Mouse (Mus musculus): Measurements from ENCODE around the gene Tcf7l2. TPM values are rescaled to one million over a fixed set of nuclear protein-coding genes. Genes with fewer than 3 reads are reported as not detected.

The Tcf7l2 gene
- total RNA-seq, 1 experiment = 3.0 TPM

DNA sequence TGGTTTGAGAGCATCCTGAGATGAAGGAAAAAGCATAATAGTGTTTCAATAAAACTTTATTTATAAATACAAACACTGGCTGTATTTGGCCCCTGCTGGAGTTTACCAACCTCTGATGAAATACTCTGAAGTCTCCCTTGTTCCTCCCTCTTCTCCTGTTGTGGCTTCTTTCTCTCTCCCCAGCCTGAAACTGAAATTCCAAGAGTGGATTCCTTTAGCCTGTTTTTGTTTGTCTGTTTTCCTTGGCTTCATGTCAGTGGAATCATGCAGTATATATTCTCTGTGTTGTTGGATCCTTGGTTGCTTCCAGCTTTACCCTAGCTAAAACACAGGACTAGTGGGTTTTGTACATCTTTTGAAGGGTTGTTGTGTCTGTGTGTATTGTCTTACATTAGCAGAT is 16.5 kb downstream of the Tcf7l2 start:
- no peaks in the 10 kb centered on the region; a peak in 1 of 4 replicates for H3K4me1 ChIP-seq (ENCODE audit: control insufficient read depth in 2 of 2, insufficient read depth in 2 of 2, low read length in 2 of 2, poor library complexity in 1 of 2)
- H3K27ac ChIP-seq (ENCODE audit: insufficient read depth, low read depth, low read length, poor library complexity, severe bottlenecking) = no peak overlapping the region
- no peaks in the 10 kb centered on the region for H3K9me3 ChIP-seq (ENCODE audit: control insufficient read depth, insufficient read depth, low read depth, low read length)
- no peak overlapping the region for H3K4me3 ChIP-seq (ENCODE audit: insufficient read depth in 1 of 2, low read depth in 1 of 2, low read length in 2 of 2, poor library complexity in 1 of 2, severe bottlenecking in 1 of 2)
- no peaks in the 10 kb centered on the region for H3K36me3 ChIP-seq (ENCODE audit: control insufficient read depth, insufficient read depth, low read length, poor library complexity, severe bottlenecking)
- TF ChIP-seq CHD2 (IDR thresholded peaks at IDR 0.05; ENCODE audit: low read depth, low read length) = no peak
- in situ Hi-C loops (cut with MboI; ENCODE audit: low sequenced_read_pairs in 2 of 2, unreplicated experiment in 2 of 2) = no loop called here
- DNase-seq (ENCODE audit: low read depth, low spot score) = no peak
- H3K9ac ChIP-seq (ENCODE audit: insufficient read depth, low read depth, low read length, poor library complexity, severe bottlenecking) = no peak overlapping the region

- no peak for TF ChIP-seq ZC3H11A (IDR thresholded peaks at IDR 0.05; ENCODE audit: borderline replicate concordance, low read depth, low read length)
- no peak for TF ChIP-seq ZNF384 (IDR thresholded peaks at IDR 0.05; ENCODE audit: low read depth, low read length)
- no peak for TF ChIP-seq MAFK (IDR thresholded peaks at IDR 0.05; ENCODE audit: insufficient read depth, low read depth, low read length)
- TF ChIP-seq CHD2 (IDR thresholded peaks at IDR 0.05; ENCODE audit: low read depth, low read length) = no peak
- no peak for TF ChIP-seq HCFC1 (IDR thresholded peaks at IDR 0.05; ENCODE audit: borderline replicate concordance, insufficient read depth, low read length)
- Histone ChIP-seq H3K27ac (ENCODE audit: insufficient read depth, low read depth, low read length, poor library complexity, severe bottlenecking) (no peak overlapping the region), H3K36me3 (ENCODE audit: control insufficient read depth, insufficient read depth, low read length, poor library complexity, severe bottlenecking) (no peaks in the 10 kb centered on the region), H3K9ac (ENCODE audit: insufficient read depth, low read depth, low read length, poor library complexity, severe bottlenecking) (no peak overlapping the region), H3K4me1 (ENCODE audit: control insufficient read depth in 2 of 2, insufficient read depth in 2 of 2, low read length in 2 of 2, poor library complexity in 1 of 2) (peaks cover 0 to 3% of the 10 kb centered on the region in 2 experiments; a peak in 1 of 4 replicates), H3K9me3 (ENCODE audit: control insufficient read depth, insufficient read depth, low read depth, low read length) (no peaks in the 10 kb centered on the region), H3K4me3 (ENCODE audit: insufficient read depth in 1 of 2, low read depth in 1 of 2, low read length in 2 of 2, poor library complexity in 1 of 2, severe bottlenecking in 1 of 2) (0 out of 4 replicates have a peak overlapping the region, but pooled peaks of 1 of the 2 experiments have one; percentile 32)
- in situ Hi-C loops (cut with MboI; ENCODE audit: low sequenced_read_pairs in 2 of 2, unreplicated experiment in 2 of 2) = no loop called here
- no peak for DNase-seq (ENCODE audit: low read depth, low spot score)
These were observed 17.4 kb downstream of the Tcf7l2 start for GRCm38 (mm10) chr19:55759006-55759405.

GRCm38 (mm10) chr19:55761086-55761485 is 19.5 kb downstream of the Tcf7l2 start:
- H3K36me3 ChIP-seq (ENCODE audit: control insufficient read depth, insufficient read depth, low read length, poor library complexity, severe bottlenecking) = no peaks in the 10 kb centered on the region
- in situ Hi-C loops (cut with MboI; ENCODE audit: low sequenced_read_pairs in 2 of 2, unreplicated experiment in 2 of 2) = no loop called here

GRCm38 (mm10) chr19:55762187-55762586 is 20.6 kb downstream of the Tcf7l2 start:
- H3K9me3 ChIP-seq (ENCODE audit: control insufficient read depth, insufficient read depth, low read depth, low read length) = no peaks in the 10 kb centered on the region
- no peak for DNase-seq (ENCODE audit: low read depth, low spot score)
- no peak overlapping the region for H3K27ac ChIP-seq (ENCODE audit: insufficient read depth, low read depth, low read length, poor library complexity, severe bottlenecking)
- H3K9ac ChIP-seq (ENCODE audit: insufficient read depth, low read depth, low read length, poor library complexity, severe bottlenecking) = no peak overlapping the region
- in situ Hi-C loops (cut with MboI; ENCODE audit: low sequenced_read_pairs in 2 of 2, unreplicated experiment in 2 of 2) = no loop called here
- no peaks in the 10 kb centered on the region for H3K36me3 ChIP-seq (ENCODE audit: control insufficient read depth, insufficient read depth, low read length, poor library complexity, severe bottlenecking)
- no peak overlapping the region for H3K4me3 ChIP-seq (ENCODE audit: insufficient read depth in 1 of 2, low read depth in 1 of 2, low read length in 2 of 2, poor library complexity in 1 of 2, severe bottlenecking in 1 of 2)
- TF ChIP-seq CHD2 (IDR thresholded peaks at IDR 0.05; ENCODE audit: low read depth, low read length) (no peak), ZNF384 (IDR thresholded peaks at IDR 0.05; ENCODE audit: low read depth, low read length) (no peak), MAFK (IDR thresholded peaks at IDR 0.05; ENCODE audit: insufficient read depth, low read depth, low read length) (no peak), HCFC1 (IDR thresholded peaks at IDR 0.05; ENCODE audit: borderline replicate concordance, insufficient read depth, low read length) (no peak), ZC3H11A (IDR thresholded peaks at IDR 0.05; ENCODE audit: borderline replicate concordance, low read depth, low read length) (no peak)
- peaks cover 0 to 5% of the 10 kb centered on the region in 2 experiments; a peak in 1 of 4 replicates for H3K4me1 ChIP-seq (ENCODE audit: control insufficient read depth in 2 of 2, insufficient read depth in 2 of 2, low read length in 2 of 2, poor library complexity in 1 of 2)

More at GRCm38 (mm10) chr19:55761086-55761485, 19.5 kb downstream of the Tcf7l2 start:
- H3K4me1 ChIP-seq (ENCODE audit: control insufficient read depth in 2 of 2, insufficient read depth in 2 of 2, low read length in 2 of 2, poor library complexity in 1 of 2) = peaks cover 0 to 3% of the 10 kb centered on the region in 2 experiments; a peak in 1 of 4 replicates
- TF ChIP-seq ZNF384 (IDR thresholded peaks at IDR 0.05; ENCODE audit: low read depth, low read length) = no peak
- TF ChIP-seq HCFC1 (IDR thresholded peaks at IDR 0.05; ENCODE audit: borderline replicate concordance, insufficient read depth, low read length) = no peak
- TF ChIP-seq CHD2 (IDR thresholded peaks at IDR 0.05; ENCODE audit: low read depth, low read length) = no peak
- TF ChIP-seq ZC3H11A (IDR thresholded peaks at IDR 0.05; ENCODE audit: borderline replicate concordance, low read depth, low read length) = no peak
- no peak for TF ChIP-seq MAFK (IDR thresholded peaks at IDR 0.05; ENCODE audit: insufficient read depth, low read depth, low read length)
- no peak overlapping the region for H3K4me3 ChIP-seq (ENCODE audit: insufficient read depth in 1 of 2, low read depth in 1 of 2, low read length in 2 of 2, poor library complexity in 1 of 2, severe bottlenecking in 1 of 2)
- H3K9ac ChIP-seq (ENCODE audit: insufficient read depth, low read depth, low read length, poor library complexity, severe bottlenecking) = no peak overlapping the region
- H3K9me3 ChIP-seq (ENCODE audit: control insufficient read depth, insufficient read depth, low read depth, low read length) = no peaks in the 10 kb centered on the region
- DNase-seq (ENCODE audit: low read depth, low spot score) = no peak
- H3K27ac ChIP-seq (ENCODE audit: insufficient read depth, low read depth, low read length, poor library complexity, severe bottlenecking) = no peak overlapping the region

DNA sequence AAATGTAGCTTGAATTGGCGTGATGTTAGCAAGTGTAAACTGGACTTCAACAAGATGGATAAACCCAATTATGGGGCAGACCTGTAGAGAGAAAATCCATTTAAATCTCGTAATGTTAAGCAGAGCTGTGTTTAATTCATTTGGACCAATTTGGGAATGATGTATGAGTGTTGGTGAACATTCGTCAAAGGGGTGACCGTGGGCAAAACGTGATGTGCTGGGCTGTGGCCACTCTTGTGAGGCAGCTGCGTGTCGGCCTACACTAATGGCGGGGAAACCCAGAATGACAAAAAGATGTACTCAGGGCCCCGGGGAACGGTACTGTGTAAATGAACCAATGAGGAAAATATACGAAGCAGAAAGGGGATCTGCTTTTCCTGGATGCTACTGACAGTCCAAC is 24.2 kb downstream of the Tcf7l2 start:
- DNase-seq (ENCODE audit: low read depth, low spot score) = no peak
- no peak overlapping the region for H3K9ac ChIP-seq (ENCODE audit: insufficient read depth, low read depth, low read length, poor library complexity, severe bottlenecking)
- no peaks in the 10 kb centered on the region for H3K36me3 ChIP-seq (ENCODE audit: control insufficient read depth, insufficient read depth, low read length, poor library complexity, severe bottlenecking)
- no peak overlapping the region for H3K4me3 ChIP-seq (ENCODE audit: insufficient read depth in 1 of 2, low read depth in 1 of 2, low read length in 2 of 2, poor library complexity in 1 of 2, severe bottlenecking in 1 of 2)
- H3K27ac ChIP-seq (ENCODE audit: insufficient read depth, low read depth, low read length, poor library complexity, severe bottlenecking) = no peak overlapping the region
- H3K4me1 ChIP-seq (ENCODE audit: control insufficient read depth in 2 of 2, insufficient read depth in 2 of 2, low read length in 2 of 2, poor library complexity in 1 of 2) = peaks cover 2 to 13% of the 10 kb centered on the region in 2 experiments; a peak in 2 of 4 replicates
- H3K9me3 ChIP-seq (ENCODE audit: control insufficient read depth, insufficient read depth, low read depth, low read length) = no peaks in the 10 kb centered on the region
- in situ Hi-C loops (cut with MboI; ENCODE audit: low sequenced_read_pairs in 2 of 2, unreplicated experiment in 2 of 2) = no loop called here
- no peak for TF ChIP-seq CHD2 (IDR thresholded peaks at IDR 0.05; ENCODE audit: low read depth, low read length)
- TF ChIP-seq ZC3H11A (IDR thresholded peaks at IDR 0.05; ENCODE audit: borderline replicate concordance, low read depth, low read length) = no peak
- TF ChIP-seq MAFK (IDR thresholded peaks at IDR 0.05; ENCODE audit: insufficient read depth, low read depth, low read length) = no peak
- TF ChIP-seq ZNF384 (IDR thresholded peaks at IDR 0.05; ENCODE audit: low read depth, low read length) = no peak
- no peak for TF ChIP-seq HCFC1 (IDR thresholded peaks at IDR 0.05; ENCODE audit: borderline replicate concordance, insufficient read depth, low read length)

All from ES-E14 (cell line).